Mouse (Mus musculus) G1E (cell line): Measurements from ENCODE around the gene Fgfr2. TPM values are rescaled to one million over a fixed set of nuclear protein-coding genes. Genes with fewer than 3 reads are reported as not detected.

Experiments used
- ATAC-seq: 2 replicates; pipeline ENCODE4 v1.8.0; 2016; ENCODE audit warnings: mild to moderate bottlenecking; ENCODE audit not compliant: insufficient number of reproducible peaks, poor library complexity, low FRiP score, severe bottlenecking; ENCODE audit errors: extremely low read depth
- DNase-seq: peaks from one replicate; pipeline ENCODE4 v3.0.0; 2012; ENCODE audit warnings: low spot score
- H3K27me3 ChIP-seq: 2 replicates; pipeline ENCODE4 v1.6.1; 2012; ENCODE audit warnings: mild to moderate bottlenecking, low read length, inconsistent platforms; ENCODE audit not compliant: insufficient read depth
- H3K36me3 ChIP-seq: replicated peaks from 2 replicates; pipeline ENCODE3; 2012; ENCODE audit warnings: mild to moderate bottlenecking, inconsistent platforms
- H3K4me1 ChIP-seq: 2 replicates; pipeline ENCODE4 v1.6.1; 2012; ENCODE audit warnings: low read depth, low read length, inconsistent platforms, mixed read lengths; ENCODE audit not compliant: insufficient read depth
- H3K4me3 ChIP-seq: 2 replicates; pipeline ENCODE4 v1.5.1; 2012; ENCODE audit warnings: low read depth, mild to moderate bottlenecking, inconsistent platforms, low read length, moderate library complexity, mixed read lengths
- H3K9me3 ChIP-seq: replicated peaks from 2 replicates; pipeline ENCODE4 v1.6.1; 2012; ENCODE audit warnings: inconsistent platforms
- CTCF ChIP-seq: IDR thresholded peaks from 2 replicates; pipeline ENCODE4 v1.5.1; 2012; ENCODE audit warnings: low read depth, low read length, inconsistent platforms, mixed read lengths
- GATA1 ChIP-seq: IDR thresholded peaks from 2 replicates; pipeline ENCODE4 v1.6.1; 2012; ENCODE audit warnings: borderline replicate concordance, low read length, inconsistent platforms, mixed read lengths
- GATA2 ChIP-seq: IDR thresholded peaks from 2 replicates; pipeline ENCODE4 v1.6.1; 2012; ENCODE audit warnings: low read depth, low read length, inconsistent platforms, borderline replicate concordance
- POLR2AphosphoS5 ChIP-seq: IDR thresholded peaks from 2 replicates; pipeline ENCODE4 v1.6.1; 2012; ENCODE audit warnings: low read depth, low read length, inconsistent platforms; ENCODE audit not compliant: insufficient replicate concordance
- TAL1 ChIP-seq: conservative IDR thresholded peaks from 2 replicates; pipeline ENCODE4 v1.6.1; 2012; ENCODE audit warnings: low read depth, low read length, inconsistent platforms, mixed read lengths
- polyA plus RNA-seq: library from polyadenylated mRNA; stranded (reverse); fragments of >175 nt; gene quantifications from 2 replicates; pipeline ENCODE4 v1.2.3, GENCODE M21; 2012
- total RNA-seq, 2 experiments: library from RNA; stranded (forward) in 1 of 2; stranded (reverse) in 1 of 2; fragments of 200-1000 nt in 1 of 2; fragments of >200 nt in 1 of 2; fragmentation: Nextera tagmentation in 1 of 2; gene quantifications; 2 replicates each; pipeline ENCODE4 v1.2.3; 2014 to 2017

Gene Fgfr2
- total and polyA plus RNA-seq, 3 experiments = 0.22 TPM; not detected in 2

DNA sequence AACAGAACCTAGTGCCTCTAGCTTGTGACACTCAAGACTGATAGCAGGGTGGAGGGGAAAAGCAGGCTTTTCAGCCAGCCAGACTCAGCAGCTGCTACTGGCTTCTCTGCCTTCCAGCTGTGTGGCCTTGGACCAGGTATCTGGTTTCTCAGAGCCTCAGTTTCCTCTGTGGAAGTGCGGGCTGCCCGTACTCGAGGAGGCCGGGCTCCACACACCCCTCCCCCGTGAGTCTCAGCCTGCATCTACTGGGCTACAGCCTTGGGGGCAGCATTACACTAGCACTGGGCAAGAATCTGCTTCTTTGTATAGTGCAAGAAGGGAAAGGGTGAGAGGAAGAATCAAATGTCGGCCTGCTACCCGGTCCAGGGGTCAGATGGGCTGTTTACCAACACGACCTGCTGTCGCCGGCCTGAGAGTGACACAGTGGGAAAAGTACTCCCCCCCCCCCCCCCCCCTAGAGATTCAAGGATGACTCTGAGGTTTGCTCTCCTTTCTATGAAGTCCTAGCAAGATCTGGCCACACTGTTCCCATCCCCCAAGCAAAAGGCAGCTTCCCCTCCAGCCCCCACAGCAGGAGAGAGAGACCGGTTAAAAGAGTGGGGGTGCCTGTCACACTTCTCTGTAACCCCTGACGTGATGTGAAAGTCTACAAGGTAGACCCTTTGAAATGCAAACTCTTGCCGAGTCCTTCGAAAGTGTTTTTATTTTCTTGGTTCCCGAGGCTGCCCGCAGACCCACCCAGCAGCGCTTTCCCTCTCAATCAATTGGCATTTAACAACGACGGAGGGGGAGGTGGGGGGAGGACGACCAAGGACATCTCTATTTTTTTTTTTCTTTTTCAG lies 314.1 kb downstream of the Fgfr2 start:
- H3K36me3 ChIP-seq = peaks cover 37% of the 10 kb centered on the region
- peak overlapping the region; percentile 62; the same call in 1 of the 2 replicates for H3K4me3 ChIP-seq
- no peaks in the 10 kb centered on the region for H3K9me3 ChIP-seq
- H3K4me1 ChIP-seq = peaks cover 96% of the 10 kb centered on the region
- DNase-seq (peak; percentile 38), ATAC-seq (no peak)
- TF ChIP-seq TAL1 = no peak
- no peak for TF ChIP-seq GATA1
- no peak for TF ChIP-seq GATA2
- TF ChIP-seq CTCF = no peak
- TF ChIP-seq POLR2AphosphoS5 = no peak
- no peaks in the 10 kb centered on the region for H3K27me3 ChIP-seq

DNA sequence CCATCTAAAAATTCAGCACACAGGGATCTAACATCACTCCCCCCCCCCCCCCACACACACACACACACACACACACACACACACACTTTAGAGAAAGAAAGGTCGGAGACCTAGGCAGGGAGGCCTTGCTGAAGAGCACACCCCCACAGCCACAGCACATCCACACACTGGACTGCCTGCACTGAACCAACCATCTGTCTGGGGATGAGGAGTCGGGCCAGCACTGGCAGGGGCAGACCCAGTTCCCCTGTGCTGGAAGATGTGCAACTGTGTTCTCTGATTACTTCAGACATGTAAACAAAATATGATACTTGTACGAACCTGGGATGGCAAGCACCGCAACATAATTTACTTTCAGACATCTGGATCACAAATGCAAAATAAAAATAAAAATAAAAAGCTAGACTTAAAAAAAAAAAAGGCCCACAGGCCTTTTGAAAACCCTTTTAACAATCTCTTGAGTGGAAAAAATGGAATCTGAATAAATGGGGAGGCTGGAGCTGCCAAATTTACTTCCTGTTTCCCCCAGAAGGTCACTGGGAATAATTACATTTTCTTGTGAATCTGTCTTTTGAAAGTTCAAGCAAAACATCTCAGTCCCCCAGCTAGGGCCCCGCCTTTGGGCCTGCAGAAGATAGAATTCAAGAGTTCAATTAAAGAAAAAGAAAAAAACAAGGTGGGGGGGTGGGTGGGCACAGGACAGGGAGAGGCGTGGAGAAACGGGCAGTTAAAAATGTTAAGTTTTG lies 314.9 kb downstream of the Fgfr2 start:
- no peak for TF ChIP-seq TAL1
- TF ChIP-seq CTCF = no peak
- no peak for TF ChIP-seq GATA1
- no peak for TF ChIP-seq POLR2AphosphoS5
- no peak for TF ChIP-seq GATA2
- H3K4me1 ChIP-seq = peaks cover 96% of the 10 kb centered on the region
- ATAC-seq = no peak

DNA sequence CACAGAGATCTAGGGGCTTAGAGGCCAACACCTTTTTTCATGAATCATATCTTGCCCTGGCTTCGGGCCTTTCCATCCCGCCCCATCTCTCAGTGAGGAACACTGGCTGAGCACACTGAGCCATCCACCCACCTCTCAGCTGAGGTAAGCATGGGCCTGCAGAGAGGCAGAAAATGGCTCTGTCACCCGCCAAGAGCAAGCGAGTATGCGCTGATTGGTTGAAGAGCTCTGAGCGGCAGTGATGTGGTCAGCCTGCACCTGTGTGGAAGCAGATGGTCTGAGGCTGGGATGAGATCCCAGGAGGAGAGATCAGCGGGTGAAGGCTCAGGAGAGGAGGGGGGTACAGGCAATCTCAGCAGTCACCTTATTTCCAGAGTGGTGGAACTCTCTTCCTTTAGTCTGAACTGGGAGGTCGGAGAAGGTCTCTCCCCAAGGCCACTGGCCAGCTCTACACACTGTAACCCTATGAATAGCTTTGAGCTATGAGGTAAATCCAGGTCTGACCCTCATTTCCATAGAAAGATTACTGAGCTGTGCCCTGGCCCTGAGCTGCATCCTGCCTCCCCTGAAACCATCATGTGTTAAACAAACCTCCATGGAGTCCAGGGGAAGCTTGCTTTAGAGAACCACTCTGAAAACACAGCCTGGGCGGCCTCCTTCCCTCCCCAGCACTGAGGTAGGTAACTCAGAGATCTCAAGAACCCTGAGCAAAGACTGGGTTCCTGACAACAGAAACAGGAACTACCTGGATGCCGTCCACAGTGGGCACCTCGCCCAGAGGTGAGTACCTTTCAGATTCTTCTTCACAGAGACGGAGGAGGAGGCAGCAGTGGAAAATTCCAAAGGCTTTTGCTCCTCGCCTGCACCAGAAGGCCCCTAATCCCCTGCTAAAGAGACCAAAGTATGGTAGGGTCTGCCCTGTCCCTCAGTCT lies 316.0 kb downstream of the Fgfr2 start:
- H3K4me3 ChIP-seq = no peak overlapping the region
- H3K9me3 ChIP-seq = no peaks in the 10 kb centered on the region
- peaks cover 55% of the 10 kb centered on the region for H3K36me3 ChIP-seq
- no peak for ATAC-seq
- no peak for TF ChIP-seq CTCF
- no peak for TF ChIP-seq GATA1
- TF ChIP-seq POLR2AphosphoS5 = no peak
- no peak for TF ChIP-seq TAL1
- TF ChIP-seq GATA2 = no peak
- peaks cover 95% of the 10 kb centered on the region for H3K4me1 ChIP-seq
- no peaks in the 10 kb centered on the region for H3K27me3 ChIP-seq
- no peak for DNase-seq

More for the DNA sequence above, 314.9 kb downstream of the Fgfr2 start:
- DNase-seq = no peak
- H3K36me3 ChIP-seq = peaks cover 44% of the 10 kb centered on the region
- no peak overlapping the region for H3K4me3 ChIP-seq
- no peaks in the 10 kb centered on the region for H3K9me3 ChIP-seq
- no peaks in the 10 kb centered on the region for H3K27me3 ChIP-seq

DNA sequence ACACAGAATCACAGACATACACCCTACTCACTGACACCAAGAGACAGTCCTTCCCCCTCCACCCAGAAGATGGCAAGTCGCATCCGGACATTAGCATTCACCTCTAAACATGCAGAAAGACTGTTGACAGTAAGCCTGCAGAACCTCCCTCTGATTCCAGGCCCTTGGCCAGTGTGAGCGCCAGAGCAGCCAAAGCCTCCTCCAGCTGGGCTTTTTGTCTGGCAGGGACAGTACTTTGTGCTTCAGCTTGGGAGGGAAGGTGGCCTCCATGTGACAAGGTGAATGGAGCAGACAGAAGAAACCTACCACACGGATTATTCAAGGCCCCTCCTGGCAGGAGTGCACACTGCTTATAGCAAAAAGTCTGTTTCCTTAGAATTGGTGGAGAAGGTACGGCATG lies 316.9 kb downstream of the Fgfr2 start:
- Histone ChIP-seq H3K27me3 (no peaks in the 10 kb centered on the region), H3K4me1 (peaks cover 88% of the 10 kb centered on the region), H3K9me3 (no peaks in the 10 kb centered on the region), H3K4me3 (no peak overlapping the region), H3K36me3 (peaks cover 64% of the 10 kb centered on the region)
- no peak for DNase-seq
- TF ChIP-seq GATA1 (no peak), POLR2AphosphoS5 (no peak), GATA2 (no peak), CTCF (no peak), TAL1 (no peak)
- no peak for ATAC-seq

- H3K36me3 ChIP-seq = peaks cover 75% of the 10 kb centered on the region
- DNase-seq = no peak
- H3K4me3 ChIP-seq = no peak overlapping the region
- no peaks in the 10 kb centered on the region for H3K27me3 ChIP-seq
- TF ChIP-seq POLR2AphosphoS5 (no peak), CTCF (no peak), GATA1 (no peak), GATA2 (no peak), TAL1 (no peak)
- H3K4me1 ChIP-seq = peaks cover 83% of the 10 kb centered on the region
- ATAC-seq = peak; percentile 25; the same call in 1 of the 2 replicates
- H3K9me3 ChIP-seq = no peaks in the 10 kb centered on the region
Measured at GRCm38 (mm10) chr7:132804951-132805350, 318.2 kb downstream of the Fgfr2 start.

DNA sequence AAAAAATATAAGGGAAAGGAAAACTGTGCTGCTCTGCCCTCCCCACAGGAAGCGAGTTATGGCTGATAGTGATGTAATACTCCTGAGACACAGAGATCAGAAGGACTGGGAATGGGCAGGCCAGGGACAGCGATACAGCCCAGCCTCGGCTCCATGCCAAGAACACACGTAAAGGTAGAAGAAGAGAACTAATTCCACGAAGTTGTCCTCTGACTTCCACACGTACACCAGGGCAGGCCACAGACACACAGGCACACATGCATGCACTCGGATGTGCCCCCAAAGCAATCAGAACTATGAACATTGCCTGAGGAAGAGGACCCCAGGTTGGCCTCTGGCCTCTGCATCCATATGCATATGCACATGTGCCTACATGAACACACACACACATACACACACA lies 318.7 kb downstream of the Fgfr2 start:
- H3K4me1 ChIP-seq = peaks cover 82% of the 10 kb centered on the region
- peaks cover 80% of the 10 kb centered on the region for H3K36me3 ChIP-seq
- H3K27me3 ChIP-seq = no peaks in the 10 kb centered on the region
- no peak overlapping the region; the same call in 1 of the 2 replicates for H3K4me3 ChIP-seq
- ATAC-seq = no peak
- DNase-seq = no peak
- no peaks in the 10 kb centered on the region for H3K9me3 ChIP-seq
- TF ChIP-seq POLR2AphosphoS5 (no peak), GATA1 (no peak), CTCF (no peak), TAL1 (no peak), GATA2 (no peak)
